Mouse (Mus musculus): ENCODE results near the gene Itpr1. TPM values are rescaled to one million over a fixed set of nuclear protein-coding genes. Genes with fewer than 3 reads are reported as not detected.
A peak's percentile ranks its signal among the peaks of the same experiment; 100 is the strongest.

Itpr1 gene
- polyA plus RNA-seq, 1 experiment from 2014 or later, result 5.5 TPM

DNA sequence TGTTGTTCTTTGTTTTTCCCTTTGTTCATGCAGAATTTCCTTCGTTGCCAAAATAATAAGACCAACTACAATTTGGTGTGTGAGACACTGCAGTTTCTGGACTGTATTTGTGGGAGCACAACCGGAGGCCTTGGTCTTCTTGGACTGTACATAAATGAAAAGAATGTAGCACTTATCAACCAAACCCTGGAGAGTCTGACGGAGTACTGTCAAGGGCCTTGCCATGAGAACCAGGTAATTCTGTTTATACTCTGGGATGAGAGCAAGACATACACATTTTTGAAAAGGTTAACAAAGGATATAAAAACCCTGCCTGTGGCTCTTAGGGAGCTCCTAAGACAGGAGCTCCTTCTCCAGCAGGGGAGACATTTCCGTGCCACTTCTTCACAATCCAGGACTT is 268.3 kb downstream of the Itpr1 start:
- no peaks in the 10 kb centered on the region for H3K36me3 ChIP-seq (ENCODE audit: control insufficient read depth, insufficient read depth, low read length)
- no peaks in the 10 kb centered on the region for H3K9me3 ChIP-seq (ENCODE audit: control insufficient read depth, low read length)
- H3K4me2 ChIP-seq (ENCODE audit: low read length), result no peak overlapping the region
- ATAC-seq (ENCODE audit: low FRiP score, low TSS enrichment) (no peak), DNase-seq (no peak)
- 94% methylated on average over 4 of the region's 4 CpGs for WGBS
- no peak overlapping the region for H3K9ac ChIP-seq (replicated peaks; ENCODE audit: low read length)
- no peak overlapping the region for H3K4me3 ChIP-seq (replicated peaks; ENCODE audit: low read depth, low read length)
- H3K4me1 ChIP-seq (ENCODE audit: control insufficient read depth, insufficient read depth, low read length), result no peaks in the 10 kb centered on the region
- H3K27me3 ChIP-seq (ENCODE audit: control insufficient read depth, insufficient read depth, low read length), result no peaks in the 10 kb centered on the region
- H3K27ac ChIP-seq (replicated peaks; ENCODE audit: low read depth, low read length), result no peak overlapping the region

DNA sequence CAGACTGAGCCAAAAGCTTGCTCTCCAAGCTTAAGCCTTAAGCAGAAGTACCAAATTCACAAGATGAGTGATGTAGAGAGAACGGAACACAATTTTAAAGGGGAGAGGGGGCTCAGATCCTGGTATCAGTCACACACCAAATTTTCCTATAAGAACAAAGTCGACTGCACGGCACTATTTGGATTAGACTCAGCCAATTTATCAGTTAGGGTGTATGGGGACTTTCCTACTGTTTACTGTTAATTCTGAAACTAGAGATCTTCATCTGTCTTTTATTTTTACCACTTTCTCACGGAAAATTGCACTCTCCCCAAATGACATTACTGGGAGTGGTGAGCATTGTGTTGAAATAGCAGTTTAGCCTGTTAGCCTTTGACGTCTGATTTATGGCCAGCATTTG is 269.6 kb downstream of the Itpr1 start:
- ATAC-seq (ENCODE audit: low FRiP score, low TSS enrichment), result no peak
- H3K9me3 ChIP-seq (ENCODE audit: control insufficient read depth, low read length), result no peaks in the 10 kb centered on the region
- no peaks in the 10 kb centered on the region for H3K27me3 ChIP-seq (ENCODE audit: control insufficient read depth, insufficient read depth, low read length)
- DNase-seq, result no peak
- H3K4me2 ChIP-seq (ENCODE audit: low read length), result no peak overlapping the region
- H3K4me3 ChIP-seq (replicated peaks; ENCODE audit: low read depth, low read length), result no peak overlapping the region
- H3K36me3 ChIP-seq (ENCODE audit: control insufficient read depth, insufficient read depth, low read length), result no peaks in the 10 kb centered on the region
- no peak overlapping the region for H3K9ac ChIP-seq (replicated peaks; ENCODE audit: low read length)
- no peak overlapping the region for H3K27ac ChIP-seq (replicated peaks; ENCODE audit: low read depth, low read length)
- WGBS, result 94% methylated on average over 5 of the region's 5 CpGs
- no peaks in the 10 kb centered on the region for H3K4me1 ChIP-seq (ENCODE audit: control insufficient read depth, insufficient read depth, low read length)

- no peak for DNase-seq
- H3K27me3 ChIP-seq (ENCODE audit: control insufficient read depth, insufficient read depth, low read length), result no peaks in the 10 kb centered on the region
- H3K4me2 ChIP-seq (ENCODE audit: low read length), result no peak overlapping the region
- no peak overlapping the region for H3K4me3 ChIP-seq (replicated peaks; ENCODE audit: low read depth, low read length)
- no peak for ATAC-seq (ENCODE audit: low FRiP score, low TSS enrichment)
- H3K9ac ChIP-seq (replicated peaks; ENCODE audit: low read length), result no peak overlapping the region
- no peaks in the 10 kb centered on the region for H3K9me3 ChIP-seq (ENCODE audit: control insufficient read depth, low read length)
- 90% methylated on average over 7 of the region's 7 CpGs for WGBS
- no peaks in the 10 kb centered on the region for H3K4me1 ChIP-seq (ENCODE audit: control insufficient read depth, insufficient read depth, low read length)
- H3K27ac ChIP-seq (replicated peaks; ENCODE audit: low read depth, low read length), result no peak overlapping the region
- H3K36me3 ChIP-seq (ENCODE audit: control insufficient read depth, insufficient read depth, low read length), result no peaks in the 10 kb centered on the region
These were observed 273.5 kb downstream of the Itpr1 start for GRCm38 (mm10) chr6:108486212-108486992.

GRCm38 (mm10) chr6:108487300-108487835 is 274.5 kb downstream of the Itpr1 start:
- DNase-seq, result peak; percentile 31
- no peak overlapping the region for H3K4me3 ChIP-seq (replicated peaks; ENCODE audit: low read depth, low read length)
- no peaks in the 10 kb centered on the region for H3K36me3 ChIP-seq (ENCODE audit: control insufficient read depth, insufficient read depth, low read length)
- H3K9ac ChIP-seq (replicated peaks; ENCODE audit: low read length), result no peak overlapping the region
- 56% methylated on average over 10 of the region's 10 CpGs for WGBS
- no peak overlapping the region for H3K27ac ChIP-seq (replicated peaks; ENCODE audit: low read depth, low read length)
- H3K4me1 ChIP-seq (ENCODE audit: control insufficient read depth, insufficient read depth, low read length), result no peaks in the 10 kb centered on the region
- H3K27me3 ChIP-seq (ENCODE audit: control insufficient read depth, insufficient read depth, low read length), result no peaks in the 10 kb centered on the region
- ATAC-seq (ENCODE audit: low FRiP score, low TSS enrichment), result no peak
- no peaks in the 10 kb centered on the region for H3K9me3 ChIP-seq (ENCODE audit: control insufficient read depth, low read length)
- H3K4me2 ChIP-seq (ENCODE audit: low read length), result no peak overlapping the region

DNA sequence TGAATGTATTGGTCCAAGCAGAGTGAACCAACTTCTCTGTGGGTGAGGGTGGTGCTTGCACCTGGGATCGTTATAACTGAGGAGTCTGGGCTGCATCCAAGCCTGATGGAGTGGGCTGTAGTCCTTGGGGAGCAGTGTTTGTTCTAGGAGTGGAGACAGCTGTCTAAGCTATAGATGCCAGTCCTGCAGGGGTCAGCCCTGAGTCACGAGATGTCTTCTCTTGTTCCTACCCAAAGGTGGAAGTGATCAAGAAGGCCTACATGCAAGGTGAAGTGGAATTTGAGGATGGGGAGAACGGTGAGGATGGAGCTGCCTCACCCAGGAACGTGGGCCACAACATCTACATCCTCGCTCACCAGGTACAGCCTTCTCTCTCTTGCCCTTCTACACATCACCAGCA is 275.4 kb downstream of the Itpr1 start:
- Histone ChIP-seq H3K4me3 (replicated peaks; ENCODE audit: low read depth, low read length) (no peak overlapping the region), H3K27me3 (ENCODE audit: control insufficient read depth, insufficient read depth, low read length) (no peaks in the 10 kb centered on the region), H3K4me2 (ENCODE audit: low read length) (no peak overlapping the region), H3K27ac (replicated peaks; ENCODE audit: low read depth, low read length) (no peak overlapping the region), H3K9ac (replicated peaks; ENCODE audit: low read length) (no peak overlapping the region), H3K4me1 (ENCODE audit: control insufficient read depth, insufficient read depth, low read length) (no peaks in the 10 kb centered on the region), H3K36me3 (ENCODE audit: control insufficient read depth, insufficient read depth, low read length) (no peaks in the 10 kb centered on the region), H3K9me3 (ENCODE audit: control insufficient read depth, low read length) (no peaks in the 10 kb centered on the region)
- 91% methylated on average over 5 of the region's 5 CpGs for WGBS
- DNase-seq (no peak), ATAC-seq (ENCODE audit: low FRiP score, low TSS enrichment) (no peak)

GRCm38 (mm10) chr6:108491969-108492368 is 279.1 kb downstream of the Itpr1 start:
- H3K9ac ChIP-seq (replicated peaks; ENCODE audit: low read length), result no peak overlapping the region
- 77% methylated on average over 1 of the region's 1 CpGs for WGBS
- no peaks in the 10 kb centered on the region for H3K27me3 ChIP-seq (ENCODE audit: control insufficient read depth, insufficient read depth, low read length)
- H3K36me3 ChIP-seq (ENCODE audit: control insufficient read depth, insufficient read depth, low read length), result no peaks in the 10 kb centered on the region
- no peaks in the 10 kb centered on the region for H3K4me1 ChIP-seq (ENCODE audit: control insufficient read depth, insufficient read depth, low read length)
- no peak overlapping the region for H3K27ac ChIP-seq (replicated peaks; ENCODE audit: low read depth, low read length)
- ATAC-seq (ENCODE audit: low FRiP score, low TSS enrichment) (no peak), DNase-seq (no peak)
- no peaks in the 10 kb centered on the region for H3K9me3 ChIP-seq (ENCODE audit: control insufficient read depth, low read length)
- no peak overlapping the region for H3K4me3 ChIP-seq (replicated peaks; ENCODE audit: low read depth, low read length)
- no peak overlapping the region for H3K4me2 ChIP-seq (ENCODE audit: low read length)

GRCm38 (mm10) chr6:108493753-108494152 is 280.9 kb downstream of the Itpr1 start:
- Histone ChIP-seq H3K27me3 (ENCODE audit: control insufficient read depth, insufficient read depth, low read length) (no peaks in the 10 kb centered on the region), H3K27ac (replicated peaks; ENCODE audit: low read depth, low read length) (no peak overlapping the region), H3K4me1 (ENCODE audit: control insufficient read depth, insufficient read depth, low read length) (no peaks in the 10 kb centered on the region), H3K9ac (replicated peaks; ENCODE audit: low read length) (no peak overlapping the region), H3K36me3 (ENCODE audit: control insufficient read depth, insufficient read depth, low read length) (no peaks in the 10 kb centered on the region), H3K4me3 (replicated peaks; ENCODE audit: low read depth, low read length) (no peak overlapping the region), H3K4me2 (ENCODE audit: low read length) (no peak overlapping the region), H3K9me3 (ENCODE audit: control insufficient read depth, low read length) (no peaks in the 10 kb centered on the region)
- 84% methylated on average over 16 of the region's 16 CpGs for WGBS
- DNase-seq, result no peak
- no peak for ATAC-seq (ENCODE audit: low FRiP score, low TSS enrichment)

GRCm38 (mm10) chr6:108494185-108494804 is 281.4 kb downstream of the Itpr1 start:
- no peaks in the 10 kb centered on the region for H3K36me3 ChIP-seq (ENCODE audit: control insufficient read depth, insufficient read depth, low read length)
- no peaks in the 10 kb centered on the region for H3K27me3 ChIP-seq (ENCODE audit: control insufficient read depth, insufficient read depth, low read length)
- DNase-seq (peak; percentile 52), ATAC-seq (ENCODE audit: low FRiP score, low TSS enrichment) (0 out of 2 replicates have a peak, but pooled peaks have one; percentile 34)
- H3K4me2 ChIP-seq (ENCODE audit: low read length), result no peak overlapping the region
- H3K27ac ChIP-seq (replicated peaks; ENCODE audit: low read depth, low read length), result no peak overlapping the region
- no peak overlapping the region for H3K4me3 ChIP-seq (replicated peaks; ENCODE audit: low read depth, low read length)
- H3K4me1 ChIP-seq (ENCODE audit: control insufficient read depth, insufficient read depth, low read length), result no peaks in the 10 kb centered on the region
- no peaks in the 10 kb centered on the region for H3K9me3 ChIP-seq (ENCODE audit: control insufficient read depth, low read length)
- no peak overlapping the region for H3K9ac ChIP-seq (replicated peaks; ENCODE audit: low read length)
- 74% methylated on average over 10 of the region's 10 CpGs for WGBS

DNA sequence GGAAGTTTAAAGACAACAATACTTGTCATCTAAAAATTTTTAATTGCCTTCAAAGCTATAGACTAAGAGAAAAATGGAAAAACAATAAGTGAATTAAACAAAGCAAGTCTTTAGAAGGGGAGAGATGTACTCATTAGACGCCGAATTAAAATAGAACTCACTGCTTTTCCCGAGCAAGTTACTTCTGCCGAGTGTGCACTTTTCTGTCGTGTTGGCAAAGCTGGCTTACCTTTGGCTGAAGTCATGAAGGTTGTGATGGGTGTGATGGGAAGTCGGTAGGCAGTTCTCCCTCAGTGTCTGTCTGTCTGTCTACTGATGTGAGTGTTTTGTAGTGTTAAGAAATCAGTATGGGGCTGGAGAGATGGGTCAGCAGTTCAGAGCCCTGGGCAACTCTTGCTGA is 282.1 kb downstream of the Itpr1 start:
- Histone ChIP-seq H3K4me3 (replicated peaks; ENCODE audit: low read depth, low read length) (no peak overlapping the region), H3K9ac (replicated peaks; ENCODE audit: low read length) (no peak overlapping the region), H3K9me3 (ENCODE audit: control insufficient read depth, low read length) (no peaks in the 10 kb centered on the region), H3K27me3 (ENCODE audit: control insufficient read depth, insufficient read depth, low read length) (no peaks in the 10 kb centered on the region), H3K4me2 (ENCODE audit: low read length) (no peak overlapping the region), H3K4me1 (ENCODE audit: control insufficient read depth, insufficient read depth, low read length) (no peaks in the 10 kb centered on the region), H3K36me3 (ENCODE audit: control insufficient read depth, insufficient read depth, low read length) (no peaks in the 10 kb centered on the region), H3K27ac (replicated peaks; ENCODE audit: low read depth, low read length) (no peak overlapping the region)
- ATAC-seq (ENCODE audit: low FRiP score, low TSS enrichment) (no peak), DNase-seq (no peak)
- WGBS, result 91% methylated on average over 6 of the region's 6 CpGs
